Comparison of ENCODE assay signal across 8 mouse cellular contexts in the genomic region with DNA sequence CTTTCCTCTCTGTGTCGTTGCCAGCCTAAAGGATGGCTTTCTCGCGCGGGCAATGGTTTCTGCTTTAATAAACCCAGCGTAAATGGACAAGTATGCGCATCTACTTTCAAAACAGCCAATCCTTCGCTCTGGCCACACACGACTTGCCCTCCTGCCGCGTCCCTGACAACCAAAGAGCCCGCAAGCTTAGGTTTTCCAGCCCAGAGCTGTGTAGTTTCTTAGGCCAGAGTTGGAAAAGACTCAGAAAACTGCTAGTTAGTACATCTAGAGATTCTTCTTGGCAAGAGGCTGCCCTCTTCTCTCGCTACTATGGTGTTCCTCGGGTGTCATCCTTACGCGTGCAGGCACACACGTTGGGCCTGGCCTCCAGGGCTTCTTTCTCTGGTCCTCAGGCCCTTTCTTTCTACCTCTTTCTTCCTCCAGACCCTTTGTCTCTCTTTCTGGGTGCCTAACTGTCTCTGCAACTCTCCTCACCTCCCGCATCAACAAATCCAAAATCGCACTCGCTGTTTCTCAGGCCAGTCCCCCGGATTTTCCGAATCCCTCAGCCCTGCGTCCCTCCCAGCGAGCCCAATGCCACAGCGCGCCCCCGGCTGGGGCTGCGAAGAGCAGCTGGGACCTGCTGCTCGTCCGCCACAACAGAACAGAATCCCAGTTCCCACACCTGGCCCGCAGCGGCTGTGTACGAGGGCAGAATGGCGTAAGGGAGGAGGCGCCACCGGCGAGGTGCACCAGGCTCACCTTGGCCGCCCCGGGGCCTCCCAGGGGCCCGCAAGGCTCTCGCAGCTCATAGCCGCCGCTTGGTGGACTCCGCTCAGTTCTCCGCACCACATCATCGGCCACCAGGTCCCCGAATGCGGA. TPM values are rescaled to one million over a fixed set of nuclear protein-coding genes. Genes with fewer than 3 reads are reported as not detected.
A peak's percentile ranks its signal among the peaks of the same experiment; 100 is the strongest.
DNase-seq lines count a peak whose midpoint lies in the region; ATAC-seq and TF ChIP-seq lines count a peak whose summit lies in the region.
"Had no signal": no experiment of that assay in that cellular context is flagged by ENCODE, and none has a peak within 500 bp of the region (broad histone marks: within the 10 kb centered on the region; RNA-seq: fewer than 3 reads in every experiment).

No protein-coding gene starts in this region.

- peaks cover 99% of the 10 kb centered on the region for H3K27me3 ChIP-seq in lung, embryonic 14.5 days (ENCODE audit: insufficient read depth, low read length)
- H3K27me3 ChIP-seq in embryonic facial prominence, embryonic 15.5 days, result peaks cover 99% of the 10 kb centered on the region
- peaks cover 100% of the 10 kb centered on the region for H3K27me3 ChIP-seq in intestine, embryonic 14.5 days (replicated peaks; ENCODE audit: control insufficient read depth, insufficient read depth, low read length)
- H3K27me3 ChIP-seq in neural tube, embryonic 15.5 days (replicated peaks), result peaks cover 89% of the 10 kb centered on the region

- H3K9ac ChIP-seq in lung, embryonic 14.5 days, result no peak overlapping the region
- H3K9ac ChIP-seq in embryonic facial prominence, embryonic 15.5 days, result no peak overlapping the region
- H3K9ac ChIP-seq in intestine, embryonic 14.5 days (ENCODE audit: low read length), result no peak overlapping the region
- peak overlapping the region; percentile 41 for H3K9ac ChIP-seq in neural tube, embryonic 15.5 days (replicated peaks)

- H3K36me3 ChIP-seq in lung, embryonic 14.5 days (ENCODE audit: insufficient read depth), result no peaks in the 10 kb centered on the region
- no peaks in the 10 kb centered on the region for H3K36me3 ChIP-seq in embryonic facial prominence, embryonic 15.5 days
- H3K36me3 ChIP-seq in intestine, embryonic 14.5 days (ENCODE audit: control insufficient read depth, insufficient read depth, low read length), result no peaks in the 10 kb centered on the region
- no peaks in the 10 kb centered on the region for H3K36me3 ChIP-seq in neural tube, embryonic 15.5 days

- no peak for ATAC-seq in lung, embryonic 14.5 days (ENCODE audit: insufficient read depth)
- no peak for ATAC-seq in embryonic facial prominence, embryonic 15.5 days (ENCODE audit: insufficient number of reproducible peaks, low FRiP score, low TSS enrichment, low read depth)
- ATAC-seq in intestine, embryonic 14.5 days (replicated peaks; ENCODE audit: low FRiP score, low TSS enrichment, low read depth), result no peak
- ATAC-seq in neural tube, embryonic 15.5 days (ENCODE audit: low FRiP score), result no peak
- ATAC-seq: inflammation-experienced regulatory T-cells, adult 6 months had no signal

- no peaks in the 10 kb centered on the region for H3K4me1 ChIP-seq in lung, embryonic 14.5 days (ENCODE audit: insufficient read depth)
- H3K4me1 ChIP-seq in embryonic facial prominence, embryonic 15.5 days, result peaks cover 72% of the 10 kb centered on the region
- peaks cover 29% of the 10 kb centered on the region for H3K4me1 ChIP-seq in intestine, embryonic 14.5 days (replicated peaks; ENCODE audit: control insufficient read depth, insufficient read depth, low read length)
- H3K4me1 ChIP-seq in neural tube, embryonic 15.5 days, result peaks cover 68% of the 10 kb centered on the region

- H3K4me2 ChIP-seq in lung, embryonic 14.5 days, result peak overlapping the region; percentile 40; the same call in 1 of the 2 replicates
- peak overlapping the region; percentile 46; the same call in 1 of the 2 replicates for H3K4me2 ChIP-seq in embryonic facial prominence, embryonic 15.5 days (replicated peaks)
- no peak overlapping the region for H3K4me2 ChIP-seq in intestine, embryonic 14.5 days (ENCODE audit: low read length)
- H3K4me2 ChIP-seq in neural tube, embryonic 15.5 days, result peak overlapping the region; percentile 61

- WGBS in lung, embryonic 14.5 days, result 1% methylated on average over 47 of the region's 47 CpGs
- WGBS in embryonic facial prominence, embryonic 15.5 days, result 2% methylated on average over 47 of the region's 47 CpGs
- WGBS in intestine, embryonic 14.5 days, result 1% methylated on average over 47 of the region's 47 CpGs
- under 1% methylated on average over 47 of the region's 47 CpGs for WGBS in neural tube, embryonic 15.5 days

- H3K27ac ChIP-seq in lung, embryonic 14.5 days (ENCODE audit: low read depth), result no peak overlapping the region
- H3K27ac ChIP-seq in embryonic facial prominence, embryonic 15.5 days (replicated peaks), result no peak overlapping the region
- H3K27ac ChIP-seq in intestine, embryonic 14.5 days (ENCODE audit: low read depth), result no peak overlapping the region
- H3K27ac ChIP-seq in neural tube, embryonic 15.5 days (replicated peaks), result peak overlapping the region; percentile 80

- no peak for DNase-seq in lung, embryonic 14.5 days
- no peak for DNase-seq in lung, postnatal 36 days
- peak; percentile 69 for DNase-seq in intestine, embryonic 14.5 days (ENCODE audit: low spot score)
- DNase-seq in urinary bladder, postnatal 4 days (ENCODE audit: low spot score in 2 of 2), result no peak
- no peak for DNase-seq in layer of hippocampus, adult 11-12 months (ENCODE audit: low spot score)

- peak overlapping the region; percentile 22 for H3K4me3 ChIP-seq in lung, embryonic 14.5 days (ENCODE audit: low read depth, low read length)
- H3K4me3 ChIP-seq in embryonic facial prominence, embryonic 15.5 days (replicated peaks), result peak overlapping the region; percentile 34
- 0 out of 2 replicates have a peak overlapping the region, but pooled peaks have one; percentile 4 for H3K4me3 ChIP-seq in intestine, embryonic 14.5 days (ENCODE audit: low read depth, low read length)
- peak overlapping the region; percentile 48 for H3K4me3 ChIP-seq in neural tube, embryonic 15.5 days (replicated peaks)

- no peaks in the 10 kb centered on the region for H3K9me3 ChIP-seq in lung, embryonic 14.5 days (ENCODE audit: low read depth, low read length)
- H3K9me3 ChIP-seq in embryonic facial prominence, embryonic 15.5 days (replicated peaks), result no peaks in the 10 kb centered on the region
- H3K9me3 ChIP-seq in intestine, embryonic 14.5 days (ENCODE audit: control insufficient read depth, low read length), result no peaks in the 10 kb centered on the region
- H3K9me3 ChIP-seq in neural tube, embryonic 15.5 days (replicated peaks), result no peaks in the 10 kb centered on the region

- no peak for TF ChIP-seq CTCF in lung, embryonic 14.5 days (IDR thresholded peaks at IDR 0.05; ENCODE audit: low read depth)

RNA-seq across cellular contexts. Expression of a gene that starts 4.9 kb away (rescaled TPM):
- not detected in 2 replicates for polyA plus RNA-seq in lung, embryonic 14.5 days (2014; fragmentation: Nextera tagmentation; extraction: Ambion mirVana)
- polyA plus RNA-seq in embryonic facial prominence, embryonic 15.5 days (2015; fragmentation: Nextera tagmentation; extraction: Ambion mirVana), result 0.08 TPM in 1 of 2 replicates, not detected in the other
- polyA plus RNA-seq in intestine, embryonic 14.5 days (2014; fragmentation: Nextera tagmentation; extraction: Ambion mirVana), result not detected in 2 replicates
- 12.2 and 18.7 TPM in 2 replicates for polyA plus RNA-seq in neural tube, embryonic 15.5 days (2015; fragmentation: Nextera tagmentation; extraction: Ambion mirVana)
- polyA plus RNA-seq: inflammation-experienced regulatory T-cells, adult 6 months had no signal

Comparison
In these comparisons a context has a peak if more than half of its experiments do, and no peak if none do; other contexts are left out.
1. RNA of a gene that starts 4.9 kb away (polyA plus RNA-seq): 12.2 to 18.7 TPM in neural tube, embryonic 15.5 days; 0.08 TPM in embryonic facial prominence, embryonic 15.5 days, not detected in lung, embryonic 14.5 days and not detected in intestine, embryonic 14.5 days; every median in the first group is over 10 times any median in the second.
2. Peak in every context shown above with its lines, with median percentiles within 50 percentile points of each other: H3K4me3 ChIP-seq.